Mouse (Mus musculus) cerebral cortex, adult 2 months (tissue): ENCODE data around the gene Lrrc1.

Experiments
- WGBS: fragments of 180-500 bp; shearing (Covaris S2); methylation state at CpG from one replicate; pipeline ENCODE4 v1.1.7; 2018; 5-methylcytosine and 5-hydroxymethylcytosine counted together

The Lrrc1 gene

GRCm38 (mm10) chr9:77544354-77545067, at the start of gene Lrrc1:
Lrrc1 (minus strand) TSS chr9:77544870.
- under 1% methylated on average over 88 of the region's 88 CpGs for WGBS

- WGBS: 65% methylated on average over 4 of the region's 4 CpGs
Measured at GRCm38 (mm10) chr9:77592423-77592822, 47.8 kb upstream of the Lrrc1 start.

DNA sequence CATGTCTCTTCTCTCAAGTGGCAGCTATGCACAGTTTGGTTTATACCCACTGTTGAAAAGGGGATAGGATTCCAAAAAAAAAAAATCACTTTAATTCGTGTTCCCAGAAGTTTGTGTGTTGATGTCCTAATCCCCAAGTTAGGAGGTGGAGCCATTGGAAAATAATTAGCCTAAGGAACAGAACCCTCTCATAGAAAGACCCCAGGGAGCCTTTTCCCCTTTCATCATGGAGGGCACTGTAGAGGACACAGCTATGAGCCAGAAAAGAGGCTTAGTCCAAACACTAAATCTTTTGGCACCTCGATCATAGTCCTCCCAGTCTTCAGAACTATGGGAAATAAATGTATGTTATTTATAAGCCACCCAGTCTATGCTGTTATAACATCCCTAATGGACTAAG, 44.8 kb upstream of the Lrrc1 start:
- WGBS: 57% methylated on average over 2 of the region's 2 CpGs

DNA sequence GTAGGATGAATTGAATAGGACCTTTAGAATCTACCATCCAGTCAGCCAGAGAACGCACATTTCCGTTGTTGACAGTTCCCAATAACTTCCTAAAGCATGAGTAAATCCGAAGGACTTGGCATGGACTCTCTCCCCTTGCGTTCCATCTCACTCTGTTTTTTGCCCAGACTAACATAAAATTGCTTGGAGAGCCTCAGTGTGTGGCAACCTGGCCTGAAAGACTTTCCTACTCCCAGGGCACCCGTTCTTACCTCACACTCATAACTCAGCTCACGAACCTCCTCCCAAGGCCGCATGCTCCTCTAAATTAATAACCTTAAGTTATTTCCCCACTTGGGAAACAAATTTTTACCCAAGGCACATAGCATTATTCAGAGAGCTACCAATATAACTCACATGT, 42.9 kb upstream of the Lrrc1 start:
- WGBS: 74% methylated on average over 7 of the region's 7 CpGs

- WGBS: 57% methylated on average over 6 of the region's 6 CpGs
Measured at GRCm38 (mm10) chr9:77586806-77587591, 42.3 kb upstream of the Lrrc1 start.

DNA sequence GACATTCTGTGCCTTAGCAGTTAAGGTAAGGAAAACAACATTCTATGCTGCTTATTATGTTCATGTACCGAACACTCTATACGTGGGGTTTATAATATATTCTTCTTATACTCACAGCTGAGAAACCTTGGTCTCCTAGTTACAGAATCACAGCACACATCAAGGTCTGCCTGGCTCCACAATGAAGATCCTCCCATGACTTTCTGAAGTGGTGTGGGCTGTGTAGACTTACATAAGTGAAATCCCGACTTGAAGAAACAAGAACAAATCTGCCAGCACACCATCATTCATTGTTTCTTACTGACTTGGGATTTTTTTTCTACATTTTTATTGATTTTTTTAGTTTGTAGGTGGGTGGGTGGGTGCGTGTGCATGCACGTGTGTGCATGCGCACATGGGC, 40.1 kb upstream of the Lrrc1 start:
- WGBS: 74% methylated on average over 6 of the region's 6 CpGs

DNA sequence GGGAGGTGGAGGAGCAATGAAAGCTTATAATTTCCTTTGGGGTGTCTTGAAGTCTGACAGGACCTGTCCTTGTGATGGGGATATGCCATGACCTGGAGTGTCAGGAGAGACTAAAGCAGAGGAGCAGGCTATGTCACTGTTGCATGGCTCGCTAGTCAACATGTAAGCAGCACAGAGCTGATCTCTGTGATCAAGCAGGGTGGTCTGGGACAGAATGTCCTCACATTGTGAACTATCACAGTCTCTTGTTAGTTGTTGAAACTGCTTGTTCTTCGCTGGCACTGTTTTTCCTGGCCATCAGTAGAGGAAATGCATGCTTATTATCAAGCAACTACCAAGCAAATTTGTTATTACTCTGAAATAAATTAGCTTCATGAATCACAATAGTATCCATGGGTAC, 38.6 kb upstream of the Lrrc1 start:
- WGBS: 82% methylated on average over 2 of the region's 2 CpGs

- 75% methylated on average over 3 of the region's 3 CpGs for WGBS
Measured at GRCm38 (mm10) chr9:77579827-77580226, 35.2 kb upstream of the Lrrc1 start.

DNA sequence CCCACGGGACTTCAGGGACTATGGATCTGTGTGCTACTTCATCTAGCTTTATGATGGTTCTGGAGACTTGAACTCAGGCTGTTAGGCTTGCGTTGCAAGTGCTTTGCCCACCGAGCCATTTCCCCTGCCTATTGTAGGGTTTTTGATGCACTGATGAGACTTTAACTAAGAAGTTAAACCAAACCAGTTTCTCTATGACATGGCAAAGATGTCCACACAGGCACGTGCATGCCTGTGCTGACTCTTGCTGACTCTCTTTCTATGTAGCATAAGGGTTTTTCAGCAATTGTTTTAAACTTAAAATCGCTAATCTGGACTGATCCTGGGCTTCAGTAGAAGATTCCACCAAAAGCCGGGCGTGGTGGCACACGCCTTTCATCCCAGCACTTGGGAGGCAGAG, 33.3 kb upstream of the Lrrc1 start:
- WGBS: 95% methylated on average over 8 of the region's 8 CpGs

DNA sequence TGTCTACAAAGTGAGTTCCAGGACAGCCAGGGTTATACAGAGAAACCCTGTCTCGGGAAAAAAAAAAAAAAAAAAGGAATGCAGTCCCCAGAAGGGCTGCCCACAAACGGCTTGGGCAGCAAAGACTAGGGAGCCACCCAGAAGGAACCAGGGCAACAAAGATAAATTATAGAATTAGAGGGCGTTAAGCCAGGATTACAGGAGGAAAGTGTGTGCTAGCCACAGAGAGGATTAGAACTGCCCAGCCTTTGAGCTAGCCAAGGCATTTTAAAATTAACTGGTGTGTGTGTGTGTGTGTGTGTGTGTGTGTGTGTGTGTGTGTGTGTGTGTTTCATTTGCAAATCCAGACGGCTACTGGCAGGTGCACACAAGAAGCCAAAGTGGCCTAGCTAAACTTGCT, 30.3 kb upstream of the Lrrc1 start:
- WGBS: 53% methylated on average over 4 of the region's 4 CpGs

GRCm38 (mm10) chr9:77571851-77572250, 27.2 kb upstream of the Lrrc1 start:
- WGBS: 65% methylated on average over 4 of the region's 4 CpGs

GRCm38 (mm10) chr9:77568789-77569506, 24.3 kb upstream of the Lrrc1 start:
- 38% methylated on average over 13 of the region's 13 CpGs for WGBS

GRCm38 (mm10) chr9:77557963-77558362, 13.3 kb upstream of the Lrrc1 start:
- WGBS: 82% methylated on average over 3 of the region's 3 CpGs

GRCm38 (mm10) chr9:77557181-77557580, 12.5 kb upstream of the Lrrc1 start:
- WGBS: 80% methylated on average over 4 of the region's 4 CpGs

DNA sequence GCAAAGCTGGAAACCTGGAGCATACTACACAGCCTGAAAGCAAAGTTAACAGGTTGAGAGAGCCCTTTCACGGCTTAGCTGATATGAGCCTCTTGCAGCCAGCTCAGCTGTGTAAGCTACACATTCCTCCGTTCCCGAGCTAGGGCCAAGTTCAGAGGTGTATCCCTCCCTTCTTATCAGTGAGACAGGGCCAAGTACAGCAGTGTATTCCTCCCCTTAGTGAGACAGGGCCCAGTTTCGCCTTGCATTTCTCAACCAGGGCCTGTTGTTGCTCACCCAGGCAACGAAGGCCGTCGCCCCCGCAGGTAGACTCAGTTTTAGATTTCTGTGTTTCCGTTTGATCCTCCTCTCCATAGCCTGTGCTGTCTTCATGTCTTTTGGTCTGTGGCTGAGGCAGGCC, 11.8 kb upstream of the Lrrc1 start:
- WGBS: 90% methylated on average over 9 of the region's 9 CpGs

- 74% methylated on average over 2 of the region's 2 CpGs for WGBS
Measured at GRCm38 (mm10) chr9:77553465-77553864, 8.8 kb upstream of the Lrrc1 start.

DNA sequence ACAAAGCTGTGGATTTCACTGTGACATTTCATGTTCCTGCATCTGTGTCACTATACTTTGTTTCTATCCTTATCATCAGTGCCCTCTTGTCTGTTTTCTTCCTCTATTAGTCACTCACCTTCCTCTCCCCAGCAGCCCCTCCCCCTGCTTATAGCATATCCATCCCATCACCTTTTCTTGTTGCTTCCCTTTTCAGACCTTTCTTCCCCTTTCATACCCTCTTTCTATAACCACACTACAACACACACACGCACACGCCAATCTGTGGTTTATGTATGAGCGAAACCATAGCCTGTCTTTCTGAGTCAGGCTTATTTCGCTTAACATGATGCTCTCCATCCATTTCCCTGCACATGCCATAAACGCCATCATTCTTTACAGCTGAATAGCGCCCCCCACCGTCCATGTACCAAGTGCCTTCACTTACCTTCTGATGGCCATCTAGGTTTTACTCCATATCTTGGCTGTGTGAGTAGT, 6.4 kb upstream of the Lrrc1 start:
- WGBS: 71% methylated on average over 7 of the region's 7 CpGs

GRCm38 (mm10) chr9:77546010-77546409, 1.3 kb upstream of the Lrrc1 start:
- 86% methylated on average over 3 of the region's 3 CpGs for WGBS

DNA sequence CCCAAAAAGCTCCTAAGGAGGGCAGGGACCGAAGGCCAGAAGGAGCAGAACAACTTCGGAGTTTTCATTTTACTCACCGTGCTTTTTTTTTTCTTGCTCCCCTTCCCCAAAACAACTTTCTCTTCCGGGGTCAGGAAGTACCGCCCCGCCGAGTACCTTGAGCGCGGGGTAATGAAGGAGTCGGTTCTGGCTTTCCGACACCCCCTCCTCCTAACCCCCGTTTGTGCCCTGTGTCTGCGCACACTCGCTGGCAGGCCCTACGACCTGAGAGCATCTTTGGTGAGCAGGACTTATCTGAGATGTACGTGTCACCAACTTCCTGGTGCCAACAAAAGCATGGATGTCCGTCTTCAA, 375 bp upstream of the Lrrc1 start:
- WGBS: under 1% methylated on average over 17 of the region's 17 CpGs

DNA sequence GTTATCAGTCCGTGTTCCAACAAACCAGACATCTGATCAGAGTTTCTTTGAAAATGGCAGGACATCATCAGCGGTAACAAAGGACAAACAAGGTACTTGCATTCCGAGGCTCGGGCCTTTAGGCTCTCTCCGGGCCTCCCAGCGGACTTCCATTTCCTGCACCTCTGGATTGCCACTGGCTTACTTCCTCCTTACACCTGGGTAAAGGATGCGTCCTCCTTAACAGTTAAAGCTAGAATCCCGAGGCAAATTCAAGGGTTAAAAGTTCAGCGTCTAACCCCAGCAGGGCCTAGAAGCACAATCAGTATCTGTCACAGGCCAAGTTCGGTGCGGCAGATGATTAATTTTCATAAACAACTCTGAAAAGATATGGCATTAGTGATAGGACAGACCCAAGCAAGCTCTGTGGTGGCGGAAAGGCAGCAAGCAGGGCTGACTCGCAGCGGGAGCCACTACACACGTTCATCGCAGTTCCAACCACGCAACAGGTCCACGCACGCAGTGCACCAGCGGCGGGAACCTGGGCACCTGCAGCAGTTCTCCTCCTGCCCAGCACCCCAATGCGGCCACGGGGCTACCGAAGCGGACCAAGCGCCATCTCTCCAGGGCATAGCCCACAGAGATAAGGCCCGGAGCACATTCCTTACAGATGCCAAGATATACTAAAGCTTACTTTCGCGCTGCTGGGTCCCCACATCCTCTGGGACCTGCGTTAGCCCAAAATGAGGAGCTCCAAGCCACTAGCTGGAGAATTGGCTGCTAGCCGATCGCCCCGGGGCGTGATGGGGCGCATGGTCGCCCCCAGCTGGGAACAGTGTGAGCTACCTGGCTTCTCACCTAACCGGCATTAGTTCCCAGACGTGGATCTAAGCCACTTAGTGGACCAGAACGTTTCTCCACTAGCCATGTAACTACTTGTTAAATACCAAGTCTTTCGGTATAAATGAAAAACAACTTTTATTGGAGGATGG, 1.0 kb downstream of the Lrrc1 start:
- WGBS: 7% methylated on average over 40 of the region's 40 CpGs

- WGBS: 98% methylated on average over 7 of the region's 7 CpGs
Measured at GRCm38 (mm10) chr9:77541556-77541955, 3.1 kb downstream of the Lrrc1 start.
